Mouse (Mus musculus) heart, adult 11 months (tissue): Measurements from ENCODE around the gene Tbcb.
A peak's percentile ranks its signal among the peaks of the same experiment; 100 is the strongest.
"Not testable (repeated sequence)": the region's sequence is repeated elsewhere in the genome, so short reads cannot be mapped to it uniquely, and the experiment has no call there.

ENCODE experiments used
- DNase-seq: peaks from one replicate; pipeline ENCODE4 v3.0.0; 2022

Gene Tbcb

DNA sequence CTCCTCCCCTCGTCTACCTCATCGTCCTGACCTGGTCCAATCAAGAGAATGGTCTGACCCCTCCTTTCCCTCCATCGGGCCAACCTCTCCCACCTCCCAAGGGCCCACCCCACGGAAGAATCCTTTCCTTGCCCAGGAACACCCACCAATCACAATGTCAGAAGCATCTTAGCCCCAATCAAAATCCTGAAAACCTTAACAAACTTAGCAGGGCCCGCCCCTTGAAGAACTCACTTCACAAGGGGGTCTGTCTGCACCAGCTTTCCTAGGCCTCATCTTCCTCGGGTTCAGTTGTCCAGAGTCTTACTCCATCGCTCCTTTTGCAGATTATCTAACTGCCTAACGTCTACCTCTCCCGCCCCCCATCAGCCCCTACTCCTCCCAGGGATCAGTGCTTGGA is 39.1 kb downstream of the Tbcb start:
- DNase-seq, result peak; percentile 95

DNA sequence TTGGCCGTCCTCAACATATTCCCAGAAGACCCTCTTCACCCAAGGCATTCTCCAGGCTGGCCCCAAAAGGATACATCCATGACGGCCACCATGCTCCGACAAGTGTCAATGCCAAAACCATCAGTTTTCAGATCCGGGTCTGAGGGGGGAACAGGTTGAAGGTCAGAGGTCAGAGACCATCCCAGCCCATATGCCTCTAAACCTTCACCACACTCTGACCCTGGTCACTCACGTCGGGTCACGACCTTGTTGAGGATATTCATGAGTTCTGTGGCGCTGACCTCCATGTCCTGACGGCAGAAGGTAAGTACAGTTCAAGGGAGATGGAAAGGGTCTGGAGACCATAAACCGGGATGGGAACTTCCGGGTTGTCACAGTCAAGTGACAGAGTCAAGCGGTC is 40.0 kb downstream of the Tbcb start:
- DNase-seq, result no peak

DNA sequence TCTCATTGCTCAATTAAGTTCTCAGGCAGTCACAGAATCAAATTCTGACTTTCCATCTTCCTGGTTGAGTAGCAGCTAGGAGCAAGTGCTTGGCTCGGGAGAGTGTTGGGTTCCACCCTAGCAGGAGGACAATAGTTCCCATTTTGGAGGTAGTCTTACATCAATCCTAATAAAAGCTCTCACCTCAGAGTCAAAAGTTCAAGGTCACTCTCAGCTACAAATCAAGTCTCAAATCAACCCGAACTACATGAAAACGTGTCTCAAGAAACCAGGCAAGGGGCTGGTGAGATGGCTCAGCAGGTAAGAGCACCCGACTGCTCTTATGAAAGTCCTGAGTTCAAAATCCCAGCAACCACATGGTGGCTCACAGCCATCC is 43.0 kb downstream of the Tbcb start:
- no peak for DNase-seq

DNA sequence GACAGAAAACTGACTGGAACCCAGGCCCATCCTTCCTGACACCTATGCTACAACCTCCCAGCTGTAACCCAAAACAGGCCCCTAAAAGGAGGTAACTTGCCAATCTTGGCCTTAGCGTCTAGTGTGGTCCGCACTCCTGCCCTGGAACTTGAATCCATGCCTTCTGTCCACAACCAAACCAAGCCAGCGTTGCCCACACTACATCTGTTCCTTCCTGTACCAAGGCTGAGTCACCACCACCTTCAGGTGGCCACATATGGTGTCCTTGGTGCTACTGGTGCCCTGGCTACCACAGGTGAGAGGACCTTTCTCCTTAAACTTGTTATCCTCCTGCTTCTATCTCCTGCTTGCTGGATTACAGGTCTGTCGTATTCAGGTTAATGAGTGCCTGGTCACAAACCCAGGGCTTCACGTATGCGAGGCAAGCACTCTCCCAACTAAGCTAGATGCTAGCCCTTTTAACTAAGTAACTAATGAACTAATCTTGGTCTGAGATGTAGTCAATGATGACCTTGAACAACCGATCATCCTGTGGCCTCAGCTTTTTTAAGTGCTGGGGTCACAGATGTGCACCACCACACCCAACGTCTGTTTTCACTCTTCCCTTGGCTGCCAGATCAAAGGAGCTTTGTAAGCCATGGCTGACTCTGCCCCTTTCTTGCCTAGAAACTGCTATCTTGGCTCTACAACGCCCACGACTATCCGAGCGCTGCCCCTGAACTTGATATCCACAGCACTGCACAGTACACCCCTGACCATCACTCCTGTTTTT is 43.5 kb downstream of the Tbcb start:
- DNase-seq, result no peak

DNA sequence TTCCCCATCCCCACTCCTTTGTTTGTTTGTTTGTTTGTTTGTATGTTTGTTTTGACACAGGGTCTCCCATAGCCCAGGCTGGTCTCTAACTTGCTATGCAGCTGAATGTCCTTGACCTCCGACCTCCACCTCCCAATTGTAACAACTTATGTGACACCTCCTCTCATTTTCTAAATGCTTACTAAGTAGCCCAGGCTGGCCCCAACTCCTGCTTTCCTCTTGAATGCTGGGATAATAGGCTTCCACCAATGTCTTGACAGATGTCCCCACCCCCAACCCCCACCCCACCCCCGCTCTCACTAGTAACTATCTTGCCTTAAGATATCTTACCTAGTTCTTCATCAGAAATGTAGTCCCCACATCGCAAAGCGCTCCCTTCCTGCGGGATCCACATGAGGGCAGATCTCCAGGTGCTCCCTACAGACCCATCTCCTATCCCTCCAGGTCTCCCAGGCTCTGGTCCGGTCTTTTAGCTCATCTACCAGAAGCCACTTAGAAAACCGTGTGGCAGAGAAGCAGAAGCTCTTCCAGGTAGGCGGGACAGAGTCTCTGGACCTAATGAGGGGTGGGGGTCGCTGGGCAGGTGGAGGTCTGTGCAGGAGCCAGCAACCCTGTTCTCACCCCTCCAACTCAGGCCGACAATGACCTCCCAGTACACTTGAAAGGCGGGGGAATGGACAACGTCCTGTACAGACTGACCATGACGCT is 47.3 kb downstream of the Tbcb start:
- peak; percentile 95 for DNase-seq

DNA sequence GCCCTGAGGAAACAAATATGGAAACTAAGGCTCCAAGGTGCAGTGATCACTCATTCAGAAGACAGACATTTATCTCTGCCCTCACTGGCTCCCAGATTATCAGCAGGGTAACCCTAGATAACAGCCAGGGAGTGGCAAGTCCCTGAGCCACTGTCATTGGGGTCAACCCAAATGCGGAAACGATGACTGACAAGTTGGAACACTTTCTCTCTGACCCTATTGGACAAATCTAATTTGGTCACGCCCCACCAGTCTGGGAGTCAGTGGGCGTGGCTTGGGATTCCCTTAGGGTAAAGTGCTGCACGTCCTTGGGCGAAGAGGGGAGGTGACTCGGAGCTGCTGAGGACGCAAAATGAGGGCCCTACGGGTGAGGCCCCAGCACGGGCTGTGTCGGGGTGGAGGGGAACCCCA is 48.2 kb downstream of the Tbcb start, which contains the start of gene Cox7a1:
Cox7a1 (plus strand) TSS at position 266 of the 411 bp plus-strand sequence.
- peak; percentile 99 for DNase-seq

DNA sequence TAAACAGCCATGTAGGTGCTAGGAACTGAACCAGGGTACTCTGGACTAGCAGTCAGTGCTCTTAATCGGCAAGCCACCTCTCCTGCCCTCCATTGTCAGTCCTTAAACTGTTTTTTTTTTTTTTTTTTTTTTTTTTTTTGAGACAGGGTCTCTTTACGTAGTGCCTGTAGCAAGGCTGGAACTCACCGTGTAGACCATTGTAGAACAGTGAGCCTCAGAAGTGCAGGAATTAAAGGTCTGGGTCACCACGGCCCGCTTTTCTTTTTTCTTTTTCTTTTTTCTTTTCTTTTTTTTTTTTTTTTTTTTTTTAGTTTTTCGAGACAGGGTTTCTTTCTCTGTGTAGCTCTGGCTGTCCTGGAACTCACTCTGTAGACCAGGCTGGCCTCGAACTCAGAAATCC is 48.9 kb downstream of the Tbcb start:
- DNase-seq, result not testable (repeated sequence)

DNA sequence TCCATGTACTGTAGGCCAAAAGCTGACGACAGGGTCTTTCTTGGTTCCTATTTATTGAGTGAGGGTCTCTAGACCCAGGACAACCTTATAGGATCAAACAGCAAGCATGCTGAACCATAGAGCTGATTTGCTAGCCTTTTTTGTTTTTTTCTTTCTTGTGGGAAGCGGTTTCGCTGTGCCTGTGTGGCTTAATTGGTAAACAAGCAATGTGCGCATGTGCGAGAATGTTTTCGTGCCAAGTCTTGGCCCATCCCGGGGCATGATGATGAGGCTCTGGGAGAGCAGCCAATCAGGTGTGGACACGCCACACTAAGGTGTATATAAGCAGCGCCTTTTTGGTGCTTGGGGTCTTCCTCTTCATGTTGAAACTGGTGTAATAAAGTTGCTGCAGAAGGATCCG is 50.1 kb downstream of the Tbcb start:
- not testable (repeated sequence) for DNase-seq

DNA sequence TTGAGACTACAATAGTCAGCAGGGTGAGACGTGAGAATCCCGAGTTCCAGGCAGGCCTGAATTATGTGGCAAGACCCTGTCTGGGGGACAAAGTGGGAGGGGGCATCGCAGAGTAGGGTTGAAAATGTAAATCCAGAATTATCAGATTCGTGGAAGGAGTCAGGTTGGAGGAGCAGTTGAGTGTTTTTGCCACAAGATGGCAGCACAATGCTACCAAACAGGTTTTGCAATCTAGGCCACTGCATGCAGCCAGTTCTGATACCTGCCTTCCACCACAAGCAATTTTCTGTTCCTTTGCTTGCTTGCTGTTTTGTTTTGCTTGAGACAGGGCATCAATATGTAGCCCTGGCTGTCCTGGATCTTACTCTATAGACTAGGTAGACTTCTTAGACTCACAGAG is 50.8 kb downstream of the Tbcb start:
- peak; percentile 94 for DNase-seq

DNA sequence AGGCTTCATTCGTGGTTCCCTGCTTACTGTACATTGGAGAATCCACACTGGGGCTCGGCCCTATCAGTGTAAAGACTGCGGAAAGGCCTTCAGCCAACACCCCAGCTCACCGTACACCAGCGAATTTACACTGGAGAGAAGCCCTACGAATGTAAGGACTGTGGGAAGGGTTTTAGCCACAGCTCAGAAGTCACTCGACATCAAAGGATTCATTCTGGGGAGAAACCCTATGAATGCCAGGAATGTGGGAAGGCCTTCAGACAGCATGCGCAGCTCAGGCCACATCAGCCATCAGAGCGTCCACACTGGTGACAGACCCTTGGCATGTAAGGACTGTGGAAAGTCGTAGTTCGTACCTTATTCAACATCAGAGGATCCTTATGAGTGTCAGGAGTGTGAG is 53.8 kb downstream of the Tbcb start:
- DNase-seq, result no peak

DNA sequence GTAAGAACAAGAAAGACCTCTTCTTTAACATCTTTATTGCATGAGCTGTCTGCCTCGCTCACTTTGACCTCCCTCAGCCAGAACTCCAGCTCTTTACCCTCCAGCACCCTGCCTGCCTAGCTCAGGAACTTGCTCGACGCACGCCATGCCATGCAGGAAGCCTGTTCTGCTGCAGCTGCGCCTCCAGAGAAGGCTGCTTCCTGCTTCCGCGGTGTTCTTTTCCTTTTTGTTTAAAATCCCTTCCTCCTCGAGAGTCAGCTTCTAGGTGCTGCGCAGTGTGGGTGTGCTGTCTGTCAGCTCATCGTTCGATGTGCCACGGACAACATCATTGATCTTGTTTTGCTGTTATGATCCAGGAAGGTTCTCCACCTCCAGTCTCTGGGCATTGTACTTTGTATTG is 55.6 kb downstream of the Tbcb start:
- no peak for DNase-seq
